Mouse (Mus musculus) neural tube, embryonic 12.5 days (tissue): ENCODE results near the gene Hnrnpab. TPM values are rescaled to one million over a fixed set of nuclear protein-coding genes. Genes with fewer than 3 reads are reported as not detected.
A peak's percentile ranks its signal among the peaks of the same experiment; 100 is the strongest.
"Not testable (repeated sequence)": the region's sequence is repeated elsewhere in the genome, so short reads cannot be mapped to it uniquely, and the experiment has no call there.

ENCODE experiments used
- ATAC-seq: fragments of 200-750 bp; cut with Nextera tagmentation; 2 replicates; pipeline ENCODE4 v1.8.0; 2017; ENCODE audit warnings: low read depth, mild to moderate bottlenecking, moderate TSS enrichment, moderate library complexity; ENCODE audit not compliant: low FRiP score
- H3K27ac ChIP-seq: fragments of 300-500 bp; sonication (generic); 2 replicates; pipeline ENCODE4 v1.5.1; 2016
- H3K27me3 ChIP-seq: fragments of 300-500 bp; sonication (generic); replicated peaks from 2 replicates; pipeline ENCODE4 v1.6.1; 2016; ENCODE audit warnings: mild to moderate bottlenecking
- H3K36me3 ChIP-seq: fragments of 300-500 bp; sonication (generic); 2 replicates; pipeline ENCODE4 v1.6.1; 2016; ENCODE audit warnings: mild to moderate bottlenecking
- H3K4me1 ChIP-seq: fragments of 300-500 bp; sonication (generic); 2 replicates; pipeline ENCODE4 v1.6.1; 2016
- H3K4me2 ChIP-seq: fragments of 300-500 bp; sonication (generic); replicated peaks from 2 replicates; pipeline ENCODE4 v1.6.1; 2016; ENCODE audit warnings: mild to moderate bottlenecking
- H3K4me3 ChIP-seq: fragments of 300-500 bp; sonication (generic); 2 replicates; pipeline ENCODE4 v1.5.1; 2016
- H3K9ac ChIP-seq: fragments of 300-500 bp; sonication (generic); 2 replicates; pipeline ENCODE4 v1.6.1; 2016; ENCODE audit warnings: mild to moderate bottlenecking
- H3K9me3 ChIP-seq: fragments of 300-500 bp; sonication (generic); 2 replicates; pipeline ENCODE4 v1.6.1; 2016; ENCODE audit warnings: mild to moderate bottlenecking
- WGBS: fragments of 180-500 bp; shearing (Covaris S2); methylation state at CpG from one replicate; pipeline ENCODE4 v1.1.7; 2016; 5-methylcytosine and 5-hydroxymethylcytosine counted together
- polyA plus RNA-seq: library from polyadenylated mRNA; unstranded; fragments of >200 nt; fragmentation: Nextera tagmentation; extraction: Ambion mirVana; gene quantifications from 2 replicates; pipeline ENCODE4 v1.2.1, GENCODE M21; 2016

Hnrnpab gene
- polyA plus RNA-seq, 1 experiment from 2014 or later, result 808 TPM

GRCm38 (mm10) chr11:51645293-51645692 lies 38.6 kb upstream of the Hnrnpab start:
- H3K4me3 ChIP-seq, result no peak overlapping the region
- 0 out of 2 replicates have a peak, but pooled peaks cover 5% of the 10 kb centered on the region for H3K36me3 ChIP-seq
- H3K9me3 ChIP-seq, result no peaks in the 10 kb centered on the region
- H3K27me3 ChIP-seq, result peaks cover 14% of the 10 kb centered on the region
- no peak overlapping the region for H3K9ac ChIP-seq
- no peak overlapping the region for H3K27ac ChIP-seq
- no peak for ATAC-seq
- 93% methylated on average over 13 of the region's 13 CpGs for WGBS
- H3K4me1 ChIP-seq, result peaks cover 32% of the 10 kb centered on the region
- H3K4me2 ChIP-seq, result no peak overlapping the region

DNA sequence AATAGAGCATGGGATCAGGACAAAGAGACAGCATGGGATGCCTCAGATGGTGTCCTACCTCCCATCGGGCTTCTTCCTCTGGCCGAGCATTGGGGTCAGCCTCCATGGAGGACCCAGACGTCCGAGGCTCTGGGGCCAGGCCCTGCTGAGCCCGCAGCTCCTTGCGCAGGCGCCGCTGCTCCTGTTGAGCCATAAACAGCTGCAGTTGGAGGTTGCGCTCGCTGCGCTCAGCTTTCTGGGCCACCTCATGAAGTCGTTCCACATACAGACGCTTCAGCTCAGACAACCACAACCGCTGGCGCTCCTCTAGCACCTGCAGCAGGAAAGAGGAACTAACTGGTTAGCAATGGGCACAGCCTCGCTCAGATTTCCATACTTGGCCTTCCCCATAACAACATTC lies 37.6 kb upstream of the Hnrnpab start:
- Histone ChIP-seq H3K4me3 (no peak overlapping the region), H3K27ac (no peak overlapping the region), H3K9ac (no peak overlapping the region), H3K4me1 (peaks cover 21% of the 10 kb centered on the region), H3K27me3 (peaks cover 3% of the 10 kb centered on the region; the same call in 1 of the 2 replicates), H3K36me3 (0 out of 2 replicates have a peak, but pooled peaks cover 5% of the 10 kb centered on the region), H3K4me2 (no peak overlapping the region), H3K9me3 (no peaks in the 10 kb centered on the region)
- no peak for ATAC-seq
- 75% methylated on average over 16 of the region's 16 CpGs for WGBS

GRCm38 (mm10) chr11:51643761-51644160 lies 37.1 kb upstream of the Hnrnpab start:
- Histone ChIP-seq H3K4me3 (no peak overlapping the region), H3K4me2 (no peak overlapping the region; the same call in 1 of the 2 replicates), H3K36me3 (0 out of 2 replicates have a peak, but pooled peaks cover 5% of the 10 kb centered on the region), H3K27me3 (no peaks in the 10 kb centered on the region), H3K9ac (no peak overlapping the region), H3K27ac (no peak overlapping the region), H3K9me3 (no peaks in the 10 kb centered on the region), H3K4me1 (peaks cover 16% of the 10 kb centered on the region)
- 73% methylated on average over 15 of the region's 15 CpGs for WGBS
- ATAC-seq, result no peak

DNA sequence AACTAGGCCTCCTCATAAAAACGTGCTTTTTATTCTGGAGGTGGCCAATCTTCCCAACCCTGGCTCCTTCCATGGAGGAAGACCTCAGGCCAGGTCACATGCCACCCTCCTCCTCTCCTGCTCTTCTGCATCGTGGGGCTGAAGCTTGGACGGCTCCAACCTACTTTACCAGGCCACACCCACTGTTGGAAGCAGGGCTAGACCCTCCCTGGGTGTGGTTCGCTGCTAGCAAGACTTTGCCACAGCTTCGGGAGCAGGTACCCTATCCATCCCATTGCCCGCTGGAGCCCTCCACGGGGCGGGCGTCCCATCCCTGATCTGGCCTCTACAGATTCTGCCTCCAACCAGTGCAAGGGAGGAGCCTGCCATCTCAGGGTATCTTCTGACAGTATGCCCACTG lies 36.6 kb upstream of the Hnrnpab start:
- Histone ChIP-seq H3K4me2 (no peak overlapping the region), H3K4me3 (no peak overlapping the region), H3K4me1 (peaks cover 12% of the 10 kb centered on the region), H3K27me3 (no peaks in the 10 kb centered on the region), H3K9ac (no peak overlapping the region), H3K36me3 (0 out of 2 replicates have a peak, but pooled peaks cover 5% of the 10 kb centered on the region), H3K27ac (no peak overlapping the region), H3K9me3 (no peaks in the 10 kb centered on the region)
- no peak for ATAC-seq
- WGBS, result 86% methylated on average over 9 of the region's 9 CpGs

DNA sequence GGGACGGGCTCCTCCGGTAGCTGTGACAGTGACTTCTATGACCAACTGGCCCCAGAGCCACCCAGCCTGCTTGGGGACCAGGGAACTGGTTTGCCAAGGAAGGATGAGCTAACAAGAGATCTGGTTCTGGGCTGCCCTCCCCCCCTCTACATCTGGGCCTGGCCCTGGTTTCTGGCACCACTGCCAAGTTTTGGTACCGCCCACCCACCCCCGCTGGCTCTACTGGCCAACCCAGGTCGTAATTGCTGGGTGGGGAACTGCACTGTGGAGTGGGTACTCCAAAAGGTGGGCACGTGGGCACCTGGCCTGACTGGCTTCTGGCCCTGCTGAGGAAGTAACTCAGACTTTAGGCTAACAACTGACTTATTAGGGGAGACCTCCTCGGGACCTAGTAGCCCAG lies 34.1 kb upstream of the Hnrnpab start:
- Histone ChIP-seq H3K27ac (no peak overlapping the region), H3K9ac (no peak overlapping the region), H3K9me3 (no peaks in the 10 kb centered on the region), H3K36me3 (0 out of 2 replicates have a peak, but pooled peaks cover 5% of the 10 kb centered on the region), H3K4me1 (peaks cover 11% of the 10 kb centered on the region), H3K27me3 (no peaks in the 10 kb centered on the region), H3K4me3 (no peak overlapping the region), H3K4me2 (no peak overlapping the region)
- no peak for ATAC-seq
- WGBS, result 85% methylated on average over 7 of the region's 7 CpGs

DNA sequence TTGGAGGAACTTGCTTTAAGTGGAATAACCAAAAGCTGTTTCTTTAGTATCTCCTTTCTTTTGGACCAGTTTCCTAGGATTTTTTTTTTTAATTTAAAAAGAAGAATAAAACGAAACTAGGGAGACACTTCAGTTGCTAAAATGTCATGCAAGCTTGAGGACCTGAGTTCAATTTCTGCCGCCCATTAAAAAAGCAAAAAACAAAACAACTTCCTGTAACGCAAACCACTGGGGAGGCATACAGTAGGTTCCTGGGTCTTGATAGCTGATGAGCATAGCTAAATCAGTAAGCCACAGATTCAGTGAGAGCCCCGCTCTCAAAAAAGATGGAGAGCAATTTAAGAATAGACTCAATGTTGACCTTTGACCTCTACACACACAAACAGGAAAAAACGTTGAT lies 31.9 kb upstream of the Hnrnpab start:
- ATAC-seq, result no peak
- 74% methylated on average over 5 of the region's 5 CpGs for WGBS
- Histone ChIP-seq H3K9me3 (no peaks in the 10 kb centered on the region), H3K4me3 (no peak overlapping the region), H3K9ac (no peak overlapping the region), H3K27ac (no peak overlapping the region), H3K4me1 (peaks cover 27% of the 10 kb centered on the region), H3K36me3 (0 out of 2 replicates have a peak, but pooled peaks cover 3% of the 10 kb centered on the region), H3K4me2 (peak overlapping the region; percentile 34; the same call in 1 of the 2 replicates), H3K27me3 (no peaks in the 10 kb centered on the region)

- Histone ChIP-seq H3K9me3 (no peaks in the 10 kb centered on the region), H3K36me3 (no peaks in the 10 kb centered on the region), H3K27me3 (no peaks in the 10 kb centered on the region), H3K4me1 (peaks cover 27% of the 10 kb centered on the region), H3K9ac (0 out of 2 replicates have a peak overlapping the region, but pooled peaks have one; percentile 18), H3K4me2 (peak overlapping the region; percentile 34), H3K4me3 (no peak overlapping the region), H3K27ac (no peak overlapping the region)
- WGBS, result 5% methylated on average over 17 of the region's 17 CpGs
- no peak for ATAC-seq
Measured at GRCm38 (mm10) chr11:51637971-51638414, 31.3 kb upstream of the Hnrnpab start.

GRCm38 (mm10) chr11:51636323-51636684 lies 29.7 kb upstream of the Hnrnpab start:
- H3K9ac ChIP-seq, result peak overlapping the region; percentile 66
- peak overlapping the region; percentile 82 for H3K4me2 ChIP-seq
- H3K4me1 ChIP-seq, result peaks cover 34% of the 10 kb centered on the region
- WGBS, result 6% methylated on average over 6 of the region's 6 CpGs
- peak; percentile 62 for ATAC-seq
- peak overlapping the region; percentile 73 for H3K4me3 ChIP-seq
- no peaks in the 10 kb centered on the region for H3K9me3 ChIP-seq
- 0 out of 2 replicates have a peak overlapping the region, but pooled peaks have one; percentile 53 for H3K27ac ChIP-seq
- no peaks in the 10 kb centered on the region for H3K27me3 ChIP-seq
- no peaks in the 10 kb centered on the region for H3K36me3 ChIP-seq

GRCm38 (mm10) chr11:51635525-51636322 lies 29.1 kb upstream of the Hnrnpab start, which contains the start of gene Rmnd5b:
Rmnd5b (minus strand) TSS chr11:51635896.
- ATAC-seq, result peak; percentile 91
- Histone ChIP-seq H3K4me2 (peak within 1 kb of the TSS; percentile 82), H3K9ac (peak within 1 kb of the TSS; percentile 66), H3K4me3 (peak within 1 kb of the TSS; percentile 73), H3K9me3 (no peaks in the 10 kb centered on the region), H3K27me3 (no peaks in the 10 kb centered on the region), H3K27ac (peak within 1 kb of the TSS; percentile 53), H3K36me3 (no peaks in the 10 kb centered on the region; the same call in 1 of the 2 replicates), H3K4me1 (peaks cover 34% of the 10 kb centered on the region)
- WGBS, result under 1% methylated on average over 61 of the region's 61 CpGs

DNA sequence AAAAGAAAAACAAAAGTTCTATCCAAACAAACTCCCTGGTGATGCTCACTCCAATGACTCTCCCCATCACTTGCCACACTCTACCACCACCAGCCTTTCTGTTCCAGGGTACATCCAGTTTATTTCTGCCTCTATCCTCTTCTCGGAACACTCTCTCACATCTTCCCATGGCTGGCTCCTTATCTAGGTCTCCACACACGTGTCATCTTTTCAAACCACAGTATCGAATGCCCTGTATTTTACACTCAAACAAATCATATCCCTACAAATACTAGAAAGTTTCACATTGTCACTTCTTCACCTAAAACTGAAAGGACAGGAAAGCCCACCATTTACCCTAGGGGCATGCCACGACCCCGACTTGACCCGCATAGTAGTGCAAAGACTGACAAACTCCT lies 28.5 kb upstream of the Hnrnpab start:
- Histone ChIP-seq H3K4me3 (peak overlapping the region; percentile 73), H3K4me1 (peaks cover 34% of the 10 kb centered on the region), H3K36me3 (no peaks in the 10 kb centered on the region; the same call in 1 of the 2 replicates), H3K4me2 (peak overlapping the region; percentile 82), H3K9me3 (no peaks in the 10 kb centered on the region), H3K27me3 (no peaks in the 10 kb centered on the region), H3K9ac (peak overlapping the region; percentile 66), H3K27ac (0 out of 2 replicates have a peak overlapping the region, but pooled peaks have one; percentile 53)
- ATAC-seq, result no peak
- whole genome bisulfite sequencing, result 27% methylated on average over 6 of the region's 6 CpGs

- H3K4me1 ChIP-seq, result peaks cover 34% of the 10 kb centered on the region
- no peak overlapping the region for H3K4me3 ChIP-seq
- no peak overlapping the region for H3K4me2 ChIP-seq
- H3K9me3 ChIP-seq, result no peaks in the 10 kb centered on the region
- H3K27me3 ChIP-seq, result no peaks in the 10 kb centered on the region
- no peak overlapping the region for H3K27ac ChIP-seq
- WGBS, result 90% methylated on average over 3 of the region's 3 CpGs
- no peak overlapping the region for H3K9ac ChIP-seq
- no peak for ATAC-seq
- peaks cover 8% of the 10 kb centered on the region for H3K36me3 ChIP-seq
Measured at GRCm38 (mm10) chr11:51633721-51634120, 27.1 kb upstream of the Hnrnpab start.

- ATAC-seq, H3K27me3 ChIP-seq, H3K27ac ChIP-seq, H3K9ac ChIP-seq, H3K4me3 ChIP-seq, H3K4me2 ChIP-seq, H3K9me3 ChIP-seq: not testable (repeated sequence)
- WGBS, result 91% methylated on average over 7 of the region's 7 CpGs
- Histone ChIP-seq H3K4me1 (peaks cover 32% of the 10 kb centered on the region), H3K36me3 (peaks cover 12% of the 10 kb centered on the region)
Measured at GRCm38 (mm10) chr11:51633200-51633599, 26.6 kb upstream of the Hnrnpab start.
